Mouse (Mus musculus) left cerebral cortex, adult 2 months (tissue): ENCODE measurements at regions not wholly inside any gene's neighbourhood (a gene's known extent, or its start where the extent isn't known, plus 50 kb on each side); places are given as distances from the start of the nearest gene placed in this dataset.
"Not testable (repeated sequence)": the region's sequence is repeated elsewhere in the genome, so short reads cannot be mapped to it uniquely, and the experiment has no call there.

Source experiments
- DNase-seq, 2 experiments: peaks; one replicate each; pipeline ENCODE4 v3.0.0; 2021 to 2022; ENCODE audit warnings: low spot score in 2 of 2, mixed read lengths in 1 of 2; ENCODE audit errors: extremely low spot score in 1 of 2
- H3K27ac ChIP-seq: fragments of 200-600 bp; 2 replicates; pipeline ENCODE4 v1.8.1; 2022
- H3K4me3 ChIP-seq: fragments of 200-600 bp; 2 replicates; pipeline ENCODE4 v1.8.1; 2022
- CTCF ChIP-seq: fragments of 200-600 bp; IDR thresholded peaks from 2 replicates; pipeline ENCODE4 v1.8.1; 2022; ENCODE audit warnings: antibody characterized with exemption, mild to moderate bottlenecking, moderate library complexity
- intact Hi-C: fragments of 180-260 bp; cut with DNase I; formaldehyde crosslinking; loops from one replicate; pipeline ENCODE4 v1.15.1; 2025

- DNase-seq, H3K4me3 ChIP-seq, H3K27ac ChIP-seq, intact Hi-C loops: not testable (repeated sequence)
Measured at GRCm38 (mm10) chrX:40707176-40707575, 693.5 kb upstream of the Gria3 start.

- DNase-seq, result no peak
- Histone ChIP-seq H3K4me3 (no peak overlapping the region), H3K27ac (no peak overlapping the region)
- TF ChIP-seq CTCF, result no peak
- intact Hi-C loops, result no loop called here
Measured at GRCm38 (mm10) chrX:40708631-40709030, 692.0 kb upstream of the Gria3 start.

DNA sequence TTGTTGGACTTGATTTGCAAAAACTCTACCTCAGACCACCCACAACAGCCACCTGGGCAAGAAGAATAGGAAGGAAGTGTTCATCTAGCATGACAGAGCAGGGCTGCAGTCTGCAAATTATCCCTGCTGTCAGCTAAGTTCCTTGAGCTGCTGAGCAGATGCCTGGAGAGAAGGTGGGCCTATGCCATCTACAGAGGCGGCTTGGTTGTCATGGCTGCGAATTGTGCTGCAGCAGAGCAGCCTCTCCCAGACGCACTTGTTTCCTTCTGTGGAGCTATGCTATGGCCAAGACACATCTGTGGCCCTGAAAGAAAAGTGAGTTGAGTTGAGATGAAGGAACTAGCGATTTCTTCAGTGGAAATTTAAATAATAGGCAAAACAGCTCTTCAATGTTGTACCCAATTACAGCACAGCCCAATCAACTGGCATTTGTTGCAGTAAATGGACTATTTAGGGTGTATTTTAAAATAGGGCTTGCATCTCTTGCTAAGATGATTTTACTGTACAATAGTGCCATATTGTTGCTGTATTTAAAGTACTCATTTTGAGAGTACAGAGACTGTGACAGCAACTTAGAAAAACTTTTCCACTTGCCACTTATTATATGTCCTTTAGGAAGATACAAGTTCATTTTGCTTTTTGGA lies 659.8 kb upstream of the Gria3 start:
- Histone ChIP-seq H3K4me3 (no peak overlapping the region), H3K27ac (peak overlapping the region; percentile 28)
- no peak for TF ChIP-seq CTCF
- intact Hi-C loops, result no loop called here
- peak; percentile 13 to 30 for DNase-seq
